Mouse (Mus musculus) adrenal gland, adult 18-20 months (tissue): ENCODE data around the gene Gm15130. TPM values are rescaled to one million over a fixed set of nuclear protein-coding genes. Genes with fewer than 3 reads are reported as not detected.

ENCODE experiments used
- DNase-seq, 2 experiments: peaks; one replicate each; pipeline ENCODE4 v3.0.0; 2021 to 2022; ENCODE audit warnings: low spot score in 2 of 2
- long read RNA-seq, 2 experiments: library from polyadenylated mRNA; stranded (forward); transcript quantifications; one replicate each; pipeline ENCODE4 v2.0.0; 2021
- total RNA-seq, 2 experiments: library from RNA; stranded (reverse); gene quantifications; 1 replicate in 1 of 2; 2 replicates in 1 of 2; pipeline ENCODE4 v1.2.3; 2021

Gene Gm15130
- total RNA-seq = not detected
- long read RNA-seq, experiment 1 = 0 reads
- long read RNA-seq, experiment 2 = 0 reads

DNA sequence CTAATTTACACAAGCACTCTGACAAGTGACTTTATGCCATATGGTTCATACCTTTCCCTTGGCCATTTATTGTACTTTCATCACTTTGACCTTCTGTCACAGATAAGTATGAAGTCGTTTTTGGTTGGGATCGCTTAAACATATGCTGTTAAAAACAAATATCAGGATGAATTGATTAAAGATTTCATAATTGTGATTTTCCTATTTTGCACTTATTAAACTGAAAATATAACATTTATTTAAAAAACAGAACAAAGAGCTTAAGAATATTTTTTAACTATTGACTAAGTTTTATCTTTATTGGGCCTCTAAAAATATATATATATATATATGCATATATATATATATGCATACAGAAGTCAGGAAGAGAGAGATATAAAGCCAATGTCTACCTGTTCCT is at the start of gene Gm15130:
Gm15130 (minus strand) TSS at position 101 of the 400 bp plus-strand sequence.
- no peak for DNase-seq

DNA sequence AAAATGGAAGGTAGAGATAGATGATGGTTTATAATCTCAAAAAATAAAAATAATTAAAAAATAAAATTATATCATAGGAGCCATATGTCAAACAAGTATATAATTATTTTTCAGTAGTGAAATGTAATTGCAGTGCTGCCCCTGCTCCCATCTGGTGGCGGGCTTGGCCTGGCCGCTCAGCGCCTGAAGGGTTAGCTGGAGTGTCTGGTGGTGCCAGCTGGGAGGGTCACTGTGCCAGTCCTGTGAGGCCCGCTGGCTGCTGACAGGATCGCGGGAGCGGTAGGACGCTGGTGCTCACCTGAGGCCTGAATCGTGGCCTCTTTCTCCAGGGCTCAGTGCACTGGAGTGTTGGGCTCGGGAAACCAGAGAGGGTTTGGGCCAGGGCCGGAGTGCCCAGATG is 29.3 kb upstream of the Gm15130 start:
- no peak for DNase-seq

DNA sequence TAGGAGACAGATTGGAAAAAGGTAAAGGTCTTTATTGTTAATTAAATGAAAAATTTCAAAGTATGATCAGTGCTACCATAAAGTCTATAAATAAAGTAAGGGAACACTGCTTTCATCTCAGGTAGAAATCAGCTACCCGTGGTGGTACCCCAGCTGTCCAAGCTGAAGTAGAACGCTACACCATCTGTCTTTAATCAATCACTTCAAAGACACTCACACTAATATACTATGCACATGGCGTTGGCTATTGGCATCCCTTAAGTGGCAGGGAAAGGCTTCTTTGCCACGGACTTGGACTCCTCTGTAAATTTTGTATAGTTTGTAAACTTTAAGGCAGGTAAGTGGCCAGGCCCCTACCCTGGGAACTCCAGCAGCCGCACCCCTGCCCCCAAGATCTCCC is 17.0 kb downstream of the Gm15130 start:
- no peak for DNase-seq

DNA sequence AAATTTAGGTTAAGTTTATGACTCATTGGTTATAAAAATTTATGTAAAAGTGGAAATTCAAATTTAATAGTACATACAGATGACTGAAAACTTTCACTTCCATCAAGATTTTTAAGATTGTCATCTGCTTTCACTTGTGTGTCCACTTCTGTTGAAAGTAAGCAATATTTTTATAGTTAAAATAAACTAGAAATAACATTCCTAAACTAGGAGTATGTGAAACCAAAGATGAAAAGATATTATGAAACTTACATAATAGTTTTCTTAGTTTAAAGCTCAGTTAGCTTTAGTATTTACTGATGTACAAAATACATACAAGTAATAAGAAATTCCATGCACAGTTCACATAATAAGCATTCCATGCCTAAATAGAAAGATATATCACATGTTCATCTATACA is 46.9 kb downstream of the Gm15130 start, which contains the start of gene Gm13941:
Gm13941 (minus strand) TSS at position 101 of the 400 bp plus-strand sequence.
- no peak for DNase-seq

Other genes with a start within 250 kb of the Gm15130 start
- gene Ano3, start 202.0 kb downstream of the Gm15130 start, total RNA-seq = under 1 TPM; 0.43 to 0.58 TPM
- gene Gm13941, start 47.0 kb downstream of the Gm15130 start, total RNA-seq = not detected
- gene 4930430A15Rik, start 76.7 kb upstream of the Gm15130 start, total RNA-seq = not detected
- gene Olfr1275, start 82.3 kb upstream of the Gm15130 start, total RNA-seq = not detected
- gene Olfr1276, start 101.6 kb upstream of the Gm15130 start, total RNA-seq = not detected
- gene Olfr1277, start 121.2 kb upstream of the Gm15130 start, total RNA-seq = not detected
- not detected for gene Olfr1278, start 137.2 kb upstream of the Gm15130 start, total RNA-seq
- not detected for gene Olfr1279, start 147.7 kb upstream of the Gm15130 start, total RNA-seq
- not detected for gene Olfr1280, start 161.1 kb upstream of the Gm15130 start, total RNA-seq
- gene Olfr1281, start 173.6 kb upstream of the Gm15130 start, total RNA-seq = not detected
- gene Olfr1282, start 183.1 kb upstream of the Gm15130 start, total RNA-seq = not detected
- gene Olfr1283, start 213.9 kb upstream of the Gm15130 start, total RNA-seq = not detected
- gene Olfr1284, start 222.6 kb upstream of the Gm15130 start, total RNA-seq = not detected